Mouse (Mus musculus): ENCODE data around the gene Edn2. TPM values are rescaled to one million over a fixed set of nuclear protein-coding genes. Genes with fewer than 3 reads are reported as not detected.

The Edn2 gene
- total and polyA plus RNA-seq, 3 experiments = not detected

DNA sequence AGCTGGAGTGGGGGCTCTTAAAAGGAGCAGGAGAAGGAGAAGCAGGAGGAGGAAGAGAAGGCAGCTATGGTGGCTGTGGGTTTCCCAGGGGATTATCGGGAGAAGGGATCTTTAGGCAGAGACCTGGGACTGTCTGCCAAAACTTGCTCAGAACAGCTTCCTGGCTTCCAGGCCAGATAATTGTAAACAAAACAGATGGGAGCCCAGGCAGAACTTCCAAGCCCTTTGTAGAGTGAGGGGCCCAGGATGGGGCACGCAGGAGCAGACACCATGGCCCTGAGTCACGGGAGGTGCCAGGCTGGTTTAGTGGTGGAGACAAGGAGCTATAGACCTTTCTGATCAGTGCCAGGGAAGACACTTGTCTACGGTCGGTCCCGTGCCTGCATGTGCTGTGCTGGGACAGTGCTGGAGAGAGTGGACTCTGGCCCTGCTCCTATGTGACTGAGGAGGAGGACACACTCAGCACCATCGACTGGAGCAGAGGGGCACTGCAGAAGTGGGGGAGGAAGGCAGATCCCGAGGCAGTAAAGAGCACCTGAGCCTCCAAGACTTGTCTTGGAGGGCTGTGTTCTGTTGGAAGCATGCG, 43.4 kb downstream of the Edn2 start:
- DNase-seq = no peak

- no peak for DNase-seq
Observed at GRCm38 (mm10) chr4:120206471-120206891, 45.5 kb downstream of the Edn2 start.

GRCm38 (mm10) chr4:120212080-120212479, 51.1 kb downstream of the Edn2 start:
- no peak for DNase-seq

- no peak for DNase-seq
Observed at GRCm38 (mm10) chr4:120212812-120213211, 51.8 kb downstream of the Edn2 start.

- DNase-seq = peak; percentile 67
Observed at GRCm38 (mm10) chr4:120215915-120216591, 55.0 kb downstream of the Edn2 start.

DNA sequence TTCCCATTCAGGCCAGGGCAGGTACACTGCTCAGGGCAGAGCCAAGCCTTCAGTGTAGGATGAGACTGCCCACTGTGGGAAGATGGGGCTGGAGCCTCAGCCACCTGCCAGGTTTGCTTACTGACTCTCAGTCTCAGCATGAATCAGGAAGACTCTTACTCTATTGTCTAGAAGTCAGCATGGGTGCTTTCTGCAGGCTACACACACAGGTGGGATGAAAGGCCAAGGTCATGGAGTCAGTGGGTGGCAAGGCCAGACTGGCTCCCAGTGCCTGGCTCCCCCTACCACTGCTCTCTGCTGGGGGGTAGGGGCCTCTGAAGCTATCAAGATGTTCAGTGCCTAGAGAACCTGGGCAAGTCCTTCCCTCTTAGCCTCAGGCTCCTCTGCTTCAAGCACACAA, 55.9 kb downstream of the Edn2 start:
- DNase-seq = no peak

Other genes with a start within 250 kb of the Edn2 start
- not detected for gene AL607142.1, start 96.2 kb upstream of the Edn2 start, total RNA-seq (2021)
- gene AL607142.1, start 96.2 kb upstream of the Edn2 start, polyA plus RNA-seq (2012; rRNA removed) = not detected in 2 replicates
- gene Foxo6, start 126.1 kb downstream of the Edn2 start, total RNA-seq (2021) = 1 to 10 TPM in 1 of 2 experiments, under 1 TPM in 1; 0.58 to 2.8 TPM
- 2.2 and 3.6 TPM in 2 replicates for gene Foxo6, start 126.1 kb downstream of the Edn2 start, polyA plus RNA-seq (2012; rRNA removed)
- 10 to 100 TPM; 33.6 to 39.5 TPM for gene Scmh1, start 244.1 kb downstream of the Edn2 start, total RNA-seq (2021)
- 18.9 and 23.0 TPM in 2 replicates for gene Scmh1, start 244.1 kb downstream of the Edn2 start, polyA plus RNA-seq (2012; rRNA removed)